Mouse (Mus musculus) stomach, embryonic 16.5 days (tissue): ENCODE measurements around the gene Tnfsfm13. TPM values are rescaled to one million over a fixed set of nuclear protein-coding genes. Genes with fewer than 3 reads are reported as not detected.

Experiments
- ATAC-seq: fragments of 200-750 bp; cut with Nextera tagmentation; 2 replicates; pipeline ENCODE4 v1.8.0; 2017; ENCODE audit warnings: moderate number of reproducible peaks, moderate TSS enrichment; ENCODE audit not compliant: insufficient read depth, low FRiP score
- H3K27ac ChIP-seq: fragments of 300-500 bp; sonication (generic); 2 replicates; pipeline ENCODE4 v1.5.1; 2014; ENCODE audit warnings: low read length
- H3K27me3 ChIP-seq: fragments of 300-500 bp; sonication (generic); 2 replicates; pipeline ENCODE4 v1.6.1; 2014; ENCODE audit warnings: low read length, control low read depth, mixed read lengths; ENCODE audit not compliant: control insufficient read depth, insufficient read depth
- H3K36me3 ChIP-seq: fragments of 300-500 bp; sonication (generic); 2 replicates; pipeline ENCODE4 v1.6.1; 2014; ENCODE audit warnings: low read length; ENCODE audit not compliant: control insufficient read depth, insufficient read depth
- H3K4me1 ChIP-seq: fragments of 300-500 bp; sonication (generic); 2 replicates; pipeline ENCODE4 v1.6.1; 2014; ENCODE audit warnings: low read length, control low read depth, mixed read lengths; ENCODE audit not compliant: control insufficient read depth, insufficient read depth
- H3K4me2 ChIP-seq: fragments of 300-500 bp; sonication (generic); 2 replicates; pipeline ENCODE4 v1.6.1; 2014; ENCODE audit warnings: low read depth, low read length, mixed read lengths
- H3K4me3 ChIP-seq: fragments of 300-500 bp; sonication (generic); replicated peaks from 2 replicates; pipeline ENCODE4 v1.5.1; 2014; ENCODE audit warnings: mild to moderate bottlenecking, low read length
- H3K9ac ChIP-seq: fragments of 300-500 bp; sonication (generic); 2 replicates; pipeline ENCODE4 v1.6.1; 2014; ENCODE audit warnings: low read length
- H3K9me3 ChIP-seq: fragments of 300-500 bp; sonication (generic); replicated peaks from 2 replicates; pipeline ENCODE4 v1.6.1; 2016; ENCODE audit warnings: low read length, control low read depth; ENCODE audit not compliant: control insufficient read depth
- WGBS: fragments of 180-500 bp; shearing (Covaris S2); extraction: QIAGEN DNeasy Blood & Tissue Kit; methylation state at CpG from one replicate; pipeline ENCODE4 v1.1.7; 2014; 5-methylcytosine and 5-hydroxymethylcytosine counted together
- polyA plus RNA-seq: library from polyadenylated mRNA; unstranded; fragments of >200 nt; fragmentation: Nextera tagmentation; extraction: Ambion mirVana; gene quantifications from 2 replicates; pipeline ENCODE4 v1.2.1, GENCODE M21; 2015

Gene Tnfsfm13
- polyA plus RNA-seq, 1 experiment from 2014 or later: 4.2 TPM

DNA sequence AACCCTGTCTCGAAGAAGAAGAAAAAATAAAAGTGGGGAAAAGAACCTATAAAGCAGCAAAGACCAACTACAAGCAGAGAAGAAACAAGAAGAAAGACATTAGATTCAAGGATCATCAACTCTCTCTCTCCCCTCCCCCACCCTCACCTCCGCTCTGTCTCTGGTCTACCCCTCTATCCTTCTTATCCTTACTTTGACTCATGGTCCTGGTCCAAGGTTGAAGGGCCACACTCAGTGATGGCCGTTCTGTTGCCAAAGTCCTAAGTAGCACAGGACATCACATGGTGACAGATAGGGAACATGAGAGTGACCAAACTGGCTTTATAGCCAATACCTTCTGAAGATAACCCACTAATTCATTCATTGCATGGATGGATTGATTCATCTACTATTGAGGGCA is 1.5 kb upstream of the Tnfsfm13 start:
- no peak overlapping the region for H3K9ac ChIP-seq
- H3K27me3 ChIP-seq: no peaks in the 10 kb centered on the region
- 91% methylated on average over 3 of the region's 3 CpGs for WGBS
- H3K36me3 ChIP-seq: no peaks in the 10 kb centered on the region
- no peak overlapping the region for H3K4me2 ChIP-seq
- ATAC-seq: no peak
- H3K4me3 ChIP-seq: no peak overlapping the region
- H3K9me3 ChIP-seq: no peaks in the 10 kb centered on the region
- H3K27ac ChIP-seq: no peak overlapping the region
- H3K4me1 ChIP-seq: peaks cover 16% of the 10 kb centered on the region; the same call in 1 of the 2 replicates

DNA sequence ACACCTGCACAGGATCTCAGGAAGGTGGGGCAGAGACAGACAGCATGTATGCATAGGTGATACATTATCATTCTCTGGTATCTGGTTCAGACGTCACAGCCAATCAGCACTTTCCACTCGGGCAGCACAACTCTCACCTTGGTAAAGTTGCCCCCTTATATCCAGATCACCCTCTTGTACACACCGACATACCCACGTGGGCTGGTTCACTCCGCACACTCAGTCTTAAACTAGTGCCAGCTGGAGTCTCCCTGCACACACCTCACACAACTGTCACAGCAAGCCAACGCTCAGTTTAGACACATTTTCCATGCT is 895 bp downstream of the Tnfsfm13 start:
- H3K4me3 ChIP-seq: peak overlapping the region; percentile 57
- H3K4me1 ChIP-seq: peaks cover 16% of the 10 kb centered on the region; the same call in 1 of the 2 replicates
- WGBS: 20% methylated on average over 6 of the region's 6 CpGs
- ATAC-seq: peak; percentile 20; the same call in 1 of the 2 replicates
- H3K27ac ChIP-seq: peak overlapping the region; percentile 78
- H3K36me3 ChIP-seq: no peaks in the 10 kb centered on the region
- H3K9me3 ChIP-seq: no peaks in the 10 kb centered on the region
- peak overlapping the region; percentile 94 for H3K9ac ChIP-seq
- peak overlapping the region; percentile 90 for H3K4me2 ChIP-seq
- no peaks in the 10 kb centered on the region for H3K27me3 ChIP-seq

GRCm38 (mm10) chr11:69693421-69693965 is 2.4 kb downstream of the Tnfsfm13 start:
- ATAC-seq: no peak
- Histone ChIP-seq H3K27me3 (no peaks in the 10 kb centered on the region), H3K9me3 (no peaks in the 10 kb centered on the region), H3K4me2 (no peak overlapping the region), H3K27ac (no peak overlapping the region), H3K9ac (no peak overlapping the region), H3K4me1 (peaks cover 16% of the 10 kb centered on the region; the same call in 1 of the 2 replicates), H3K4me3 (no peak overlapping the region), H3K36me3 (no peaks in the 10 kb centered on the region)
- 53% methylated on average over 11 of the region's 11 CpGs for WGBS

GRCm38 (mm10) chr11:69692863-69693262 is 3.0 kb downstream of the Tnfsfm13 start:
- H3K27me3 ChIP-seq: no peaks in the 10 kb centered on the region
- H3K9ac ChIP-seq: no peak overlapping the region
- 69% methylated on average over 6 of the region's 6 CpGs for WGBS
- H3K4me1 ChIP-seq: peaks cover 16% of the 10 kb centered on the region; the same call in 1 of the 2 replicates
- ATAC-seq: no peak
- H3K27ac ChIP-seq: no peak overlapping the region
- H3K36me3 ChIP-seq: no peaks in the 10 kb centered on the region
- H3K4me2 ChIP-seq: no peak overlapping the region
- H3K4me3 ChIP-seq: no peak overlapping the region
- H3K9me3 ChIP-seq: no peaks in the 10 kb centered on the region

DNA sequence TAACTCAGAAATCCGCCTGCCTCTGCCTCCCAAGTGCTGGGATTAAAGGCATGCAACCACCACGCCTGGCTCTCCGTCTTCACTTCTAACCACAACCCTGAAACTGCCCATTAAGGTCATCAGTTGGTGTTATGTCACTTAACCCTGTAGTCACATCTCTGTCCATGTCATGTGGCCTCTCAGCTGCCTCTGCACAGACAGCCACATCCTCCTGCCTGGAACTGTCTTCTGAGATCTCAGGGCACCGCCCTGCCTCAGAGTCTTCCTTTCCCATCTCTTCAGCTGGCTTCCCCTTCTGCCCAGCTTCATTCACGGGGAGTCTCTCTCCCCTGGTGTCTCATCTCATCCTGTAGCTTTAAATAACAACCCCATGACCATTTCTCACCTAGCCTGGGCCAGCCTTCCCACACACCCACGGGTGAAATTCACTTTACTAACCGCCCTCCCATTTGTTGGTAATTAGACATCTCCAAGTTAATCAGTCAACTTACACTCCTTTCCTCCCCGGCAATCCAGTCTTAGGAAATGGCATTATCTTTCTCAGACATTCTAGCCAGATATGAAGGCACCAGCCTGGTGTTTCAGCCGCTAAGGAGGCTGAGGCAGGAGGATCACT is 3.6 kb downstream of the Tnfsfm13 start:
- Histone ChIP-seq H3K27ac (no peak overlapping the region), H3K9me3 (no peaks in the 10 kb centered on the region), H3K9ac (no peak overlapping the region), H3K36me3 (no peaks in the 10 kb centered on the region), H3K4me1 (peaks cover 16% of the 10 kb centered on the region; the same call in 1 of the 2 replicates), H3K4me2 (no peak overlapping the region), H3K4me3 (no peak overlapping the region), H3K27me3 (no peaks in the 10 kb centered on the region)
- no peak for ATAC-seq
- 68% methylated on average over 9 of the region's 9 CpGs for WGBS

DNA sequence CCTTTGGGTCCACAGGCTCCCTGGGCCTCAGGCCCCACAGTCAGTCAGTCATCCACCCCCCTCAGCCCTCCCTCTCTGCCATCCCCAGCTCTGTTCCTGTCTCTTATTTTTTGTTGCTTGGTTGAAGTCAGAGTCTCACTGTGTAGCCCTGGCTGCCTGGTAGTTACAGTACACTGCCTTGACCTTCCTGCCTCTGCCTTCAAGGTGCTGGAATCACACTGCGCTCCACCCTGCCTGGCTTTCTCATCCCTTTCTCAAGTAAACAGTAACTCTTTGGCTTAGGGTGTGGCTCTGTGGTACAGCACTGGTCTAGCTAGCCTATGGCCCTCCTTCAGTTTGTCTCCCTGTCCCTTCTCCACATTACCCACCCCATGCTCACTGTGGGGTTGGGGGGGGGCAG is 6.0 kb downstream of the Tnfsfm13 start:
- Histone ChIP-seq H3K4me3 (no peak overlapping the region), H3K4me2 (no peak overlapping the region), H3K4me1 (peaks cover 28% of the 10 kb centered on the region), H3K9me3 (no peaks in the 10 kb centered on the region), H3K27ac (no peak overlapping the region), H3K9ac (no peak overlapping the region), H3K27me3 (no peaks in the 10 kb centered on the region), H3K36me3 (no peaks in the 10 kb centered on the region)
- WGBS: 93% methylated on average over 1 of the region's 1 CpGs
- ATAC-seq: no peak

DNA sequence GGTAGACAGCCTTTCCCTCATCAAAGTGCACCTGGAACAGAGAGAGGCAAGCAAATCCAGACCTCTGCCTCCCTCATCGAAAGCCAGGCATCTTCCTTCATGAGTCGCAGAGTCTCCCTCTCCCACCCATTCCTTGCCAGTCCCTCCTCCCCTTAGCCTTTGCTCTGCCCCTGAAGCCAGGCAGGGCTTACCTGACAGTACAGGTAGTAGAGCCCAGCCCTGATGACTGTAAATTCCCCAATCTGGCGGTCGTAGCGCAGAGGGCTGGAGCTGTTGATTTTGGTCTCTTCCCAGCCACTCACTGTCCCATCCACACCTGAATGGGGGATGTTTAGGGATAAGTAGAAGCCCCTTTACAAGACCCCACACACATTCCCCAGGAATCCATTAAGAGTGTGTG is 8.8 kb downstream of the Tnfsfm13 start:
- peak overlapping the region; percentile 17; the same call in 1 of the 2 replicates for H3K4me2 ChIP-seq
- no peak overlapping the region for H3K4me3 ChIP-seq
- peak overlapping the region; percentile 36; the same call in 1 of the 2 replicates for H3K9ac ChIP-seq
- H3K36me3 ChIP-seq: no peaks in the 10 kb centered on the region
- no peak for ATAC-seq
- H3K9me3 ChIP-seq: no peaks in the 10 kb centered on the region
- peaks cover 30% of the 10 kb centered on the region for H3K4me1 ChIP-seq
- H3K27me3 ChIP-seq: no peaks in the 10 kb centered on the region
- 45% methylated on average over 5 of the region's 5 CpGs for WGBS
- peak overlapping the region; percentile 89; the same call in 1 of the 2 replicates for H3K27ac ChIP-seq

DNA sequence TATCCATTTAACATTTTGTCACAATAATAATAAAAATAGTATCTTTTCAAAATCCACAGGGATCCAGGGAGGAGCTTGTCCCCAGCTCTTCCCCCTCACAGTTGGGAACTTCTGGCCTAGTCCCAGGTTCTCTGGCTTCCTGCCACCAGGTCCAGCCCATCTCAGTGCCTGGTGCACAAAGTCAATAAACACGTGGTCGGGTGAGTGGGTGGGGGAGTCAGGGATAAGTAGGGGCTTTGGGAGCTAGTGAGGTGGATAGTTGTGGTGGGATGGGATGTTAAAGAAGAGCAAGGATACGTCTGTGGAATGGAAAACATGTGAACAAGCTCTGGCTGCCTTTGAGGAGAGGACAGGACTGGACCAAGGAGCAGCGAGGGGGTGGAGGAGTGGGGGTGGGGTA is 9.5 kb downstream of the Tnfsfm13 start:
- Histone ChIP-seq H3K4me1 (peaks cover 30% of the 10 kb centered on the region), H3K9ac (peak overlapping the region; percentile 36; the same call in 1 of the 2 replicates), H3K4me2 (no peak overlapping the region), H3K36me3 (no peaks in the 10 kb centered on the region), H3K4me3 (no peak overlapping the region), H3K27ac (peak overlapping the region; percentile 89), H3K27me3 (no peaks in the 10 kb centered on the region), H3K9me3 (no peaks in the 10 kb centered on the region)
- WGBS: 12% methylated on average over 4 of the region's 4 CpGs
- no peak for ATAC-seq

GRCm38 (mm10) chr11:69685526-69686148 is 10.3 kb downstream of the Tnfsfm13 start, which contains the start of gene Tnfsf13:
Gene Tnfsf13, minus strand, starts transcription at chr11:69685784.
- H3K9ac ChIP-seq: peak within 1 kb of the TSS; percentile 60
- peak within 1 kb of the TSS; percentile 89 for H3K27ac ChIP-seq
- H3K4me2 ChIP-seq: peak within 1 kb of the TSS; percentile 20; the same call in 1 of the 2 replicates
- no peak for ATAC-seq
- H3K27me3 ChIP-seq: no peaks in the 10 kb centered on the region
- no peaks in the 10 kb centered on the region for H3K9me3 ChIP-seq
- H3K4me3 ChIP-seq: no peak within 1 kb of the TSS
- no peaks in the 10 kb centered on the region for H3K36me3 ChIP-seq
- 58% methylated on average over 10 of the region's 10 CpGs for WGBS
- peaks cover 35% of the 10 kb centered on the region for H3K4me1 ChIP-seq
